Mouse (Mus musculus) lung, postnatal 0 days (tissue): ENCODE data around the gene Prr7.
A peak's percentile ranks its signal among the peaks of the same experiment; 100 is the strongest.

Experiments
- CTCF ChIP-seq: IDR thresholded peaks from 2 replicates; pipeline ENCODE4 v1.5.1; 2016; ENCODE audit warnings: antibody characterized with exemption, mild to moderate bottlenecking
- EP300 ChIP-seq: IDR thresholded peaks from 2 replicates; pipeline ENCODE4 v1.6.1; 2016; ENCODE audit warnings: antibody characterized with exemption, mild to moderate bottlenecking, control low read depth

GRCm38 (mm10) chr13:55445361-55446091 is 18.5 kb upstream of the Prr7 start:
- TF ChIP-seq CTCF (0 out of 2 replicates have a peak, but pooled peaks have one; percentile 6), EP300 (no peak)
